Mouse (Mus musculus): Measurements from ENCODE around the gene Sh3bp2.

DNA sequence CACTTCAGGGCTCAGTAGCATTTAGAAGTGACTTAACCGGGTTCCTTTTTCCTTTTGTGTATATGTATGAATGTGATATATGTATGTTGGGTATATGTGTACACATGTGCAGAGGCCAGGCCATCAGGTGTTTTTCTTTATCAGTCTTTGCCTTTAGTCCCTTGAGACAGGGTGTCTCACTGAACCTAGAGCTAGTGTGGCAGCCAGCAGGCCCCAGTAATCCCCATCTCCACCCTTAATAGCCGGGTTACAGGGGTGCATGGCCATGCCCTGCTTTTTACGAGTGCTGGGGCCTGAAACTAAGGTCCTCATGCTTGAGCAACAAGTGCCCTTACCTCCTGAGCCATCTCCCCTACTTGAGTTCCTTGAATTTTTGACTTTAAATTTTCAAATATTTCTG is 45.9 kb downstream of the Sh3bp2 start:
- TF ChIP-seq CTCF (IDR thresholded peaks at IDR 0.05 in 2 of 3, conservative IDR thresholded peaks at IDR 0.05 in 1 of 3; ENCODE audit: control insufficient read depth in 1 of 3, insufficient read depth in 1 of 3, low read depth in 2 of 3, low read length in 3 of 3, poor library complexity in 1 of 3, severe bottlenecking in 1 of 3), result no peak
- no peak for TF ChIP-seq CHD2 (IDR thresholded peaks at IDR 0.05; ENCODE audit: low read length)
- TF ChIP-seq POLR2A (IDR thresholded peaks at IDR 0.05; ENCODE audit: control insufficient read depth in 1 of 2, insufficient read depth in 1 of 2, low read depth in 1 of 2, low read length in 2 of 2, poor library complexity in 1 of 2), result no peak
- no peak for TF ChIP-seq GATA1 (IDR thresholded peaks at IDR 0.05; ENCODE audit: low read depth, low read length)

Data from MEL (cell line).